Mouse (Mus musculus): ENCODE results near the gene Wdr19.

DNA sequence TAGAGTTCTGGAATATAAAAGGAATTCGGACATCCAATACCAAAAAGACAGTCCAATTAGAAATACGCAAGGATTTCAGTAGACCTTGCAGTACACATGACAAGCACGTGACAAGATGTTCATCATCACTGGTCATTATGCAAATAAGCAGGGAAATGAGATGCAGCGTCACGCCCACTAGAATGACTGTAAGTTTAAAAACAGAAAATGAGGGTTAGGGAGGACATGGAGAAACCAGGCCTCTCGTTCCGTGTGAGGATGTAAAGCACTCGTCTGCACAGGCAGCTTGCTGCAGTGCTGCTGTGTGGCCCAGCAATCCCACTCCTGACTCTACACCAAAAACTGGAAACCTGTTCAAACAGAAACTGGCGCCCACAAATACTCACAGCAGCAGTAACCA, 29.3 kb upstream of the Wdr19 start:
- TF ChIP-seq CTCF (IDR thresholded peaks at IDR 0.05; ENCODE audit: low read depth), result no peak
- TF ChIP-seq EP300 (optimal IDR thresholded peaks at IDR 0.05), result no peak
